Mouse (Mus musculus): Measurements from ENCODE around the gene Elf4. TPM values are rescaled to one million over a fixed set of nuclear protein-coding genes. Genes with fewer than 3 reads are reported as not detected.
"Not testable (repeated sequence)": the region's sequence is repeated elsewhere in the genome, so short reads cannot be mapped to it uniquely, and the experiment has no call there.

The Elf4 gene
- total RNA-seq, 2 experiments from 2014 or later, result 5.8 to 6.5 TPM

DNA sequence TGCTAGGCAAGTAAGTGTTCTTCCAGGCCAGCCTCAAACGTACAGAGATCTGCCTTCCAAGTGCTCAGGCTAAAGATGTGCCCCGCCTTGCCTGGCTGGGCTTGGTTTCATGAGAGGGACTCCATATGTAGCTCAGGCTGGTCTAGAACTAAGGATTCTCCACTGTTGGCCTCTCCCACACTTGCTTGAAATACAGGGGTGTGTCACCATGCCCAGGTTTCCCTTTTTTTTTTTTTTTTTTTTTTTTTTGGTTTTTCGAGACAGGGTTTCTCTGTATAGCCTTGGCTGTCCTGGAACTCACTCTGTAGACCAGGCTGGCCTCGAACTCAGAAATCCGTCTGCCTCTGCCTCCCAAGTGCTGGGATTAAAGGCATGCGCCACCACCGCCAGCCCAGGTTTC is 26.9 kb downstream of the Elf4 start:
- not testable (repeated sequence) for DNase-seq

DNA sequence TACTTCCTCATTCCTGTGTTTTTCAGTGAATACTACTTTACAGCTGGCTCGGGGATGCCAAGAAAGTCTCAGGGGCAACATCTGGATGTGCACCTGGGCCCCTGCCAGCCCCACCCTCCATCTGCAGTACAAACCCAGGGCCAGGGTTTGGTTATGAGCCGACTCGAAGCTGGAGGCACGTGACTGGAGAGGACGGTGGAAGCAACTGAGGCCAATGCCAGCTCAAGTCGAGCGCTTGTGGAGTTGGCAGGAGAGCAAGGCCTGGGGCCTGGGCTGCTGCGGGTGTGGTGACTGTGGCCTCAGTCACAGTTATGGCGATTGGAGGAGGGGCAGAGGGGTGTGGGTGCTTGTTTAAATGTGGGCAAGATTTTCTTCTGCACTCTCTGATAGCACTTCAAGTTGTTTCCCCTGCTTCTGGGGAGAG is 27.4 kb downstream of the Elf4 start:
- DNase-seq, result peak in 1 of 2 experiments; percentile 36

DNA sequence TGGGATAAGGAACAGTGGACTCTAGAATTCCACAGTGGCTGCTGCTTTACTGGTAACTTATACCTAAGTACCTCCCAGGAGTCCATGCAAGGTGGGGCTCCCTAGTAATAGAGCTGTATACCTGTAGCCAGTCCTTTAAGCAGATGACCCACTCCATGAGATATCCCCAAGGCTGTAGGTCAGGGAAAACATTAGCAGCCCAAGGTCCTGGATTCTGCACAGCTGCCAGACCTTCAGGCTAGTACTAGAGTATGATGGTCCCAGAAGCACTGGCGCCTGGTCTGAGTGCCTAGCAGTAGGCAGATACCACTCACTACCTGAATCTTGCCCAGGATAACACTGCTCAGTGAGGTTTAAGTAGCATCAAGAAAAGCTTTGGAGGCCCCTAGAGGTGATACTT is 28.7 kb downstream of the Elf4 start:
- no peak for DNase-seq

DNA sequence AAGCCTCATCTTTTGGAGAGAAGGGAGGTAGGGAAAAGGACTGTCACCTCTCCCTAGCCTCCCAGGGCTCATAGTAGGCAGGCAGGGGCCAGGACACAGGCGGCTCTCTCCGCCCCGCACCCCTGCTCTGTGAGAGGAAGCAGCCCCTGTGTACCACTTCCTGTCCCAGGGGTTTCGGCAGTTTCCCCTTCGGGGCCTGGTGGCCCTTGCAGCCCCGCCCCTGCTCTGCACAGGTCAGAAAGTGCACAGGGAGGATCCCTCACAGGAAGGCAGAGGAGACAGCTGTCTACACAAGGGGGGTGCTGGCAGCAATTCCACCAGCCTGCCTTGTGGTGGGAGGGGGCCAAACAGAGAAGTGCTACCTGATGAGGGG is 29.4 kb downstream of the Elf4 start:
- peak in 1 of 2 experiments; percentile 59 for DNase-seq

DNA sequence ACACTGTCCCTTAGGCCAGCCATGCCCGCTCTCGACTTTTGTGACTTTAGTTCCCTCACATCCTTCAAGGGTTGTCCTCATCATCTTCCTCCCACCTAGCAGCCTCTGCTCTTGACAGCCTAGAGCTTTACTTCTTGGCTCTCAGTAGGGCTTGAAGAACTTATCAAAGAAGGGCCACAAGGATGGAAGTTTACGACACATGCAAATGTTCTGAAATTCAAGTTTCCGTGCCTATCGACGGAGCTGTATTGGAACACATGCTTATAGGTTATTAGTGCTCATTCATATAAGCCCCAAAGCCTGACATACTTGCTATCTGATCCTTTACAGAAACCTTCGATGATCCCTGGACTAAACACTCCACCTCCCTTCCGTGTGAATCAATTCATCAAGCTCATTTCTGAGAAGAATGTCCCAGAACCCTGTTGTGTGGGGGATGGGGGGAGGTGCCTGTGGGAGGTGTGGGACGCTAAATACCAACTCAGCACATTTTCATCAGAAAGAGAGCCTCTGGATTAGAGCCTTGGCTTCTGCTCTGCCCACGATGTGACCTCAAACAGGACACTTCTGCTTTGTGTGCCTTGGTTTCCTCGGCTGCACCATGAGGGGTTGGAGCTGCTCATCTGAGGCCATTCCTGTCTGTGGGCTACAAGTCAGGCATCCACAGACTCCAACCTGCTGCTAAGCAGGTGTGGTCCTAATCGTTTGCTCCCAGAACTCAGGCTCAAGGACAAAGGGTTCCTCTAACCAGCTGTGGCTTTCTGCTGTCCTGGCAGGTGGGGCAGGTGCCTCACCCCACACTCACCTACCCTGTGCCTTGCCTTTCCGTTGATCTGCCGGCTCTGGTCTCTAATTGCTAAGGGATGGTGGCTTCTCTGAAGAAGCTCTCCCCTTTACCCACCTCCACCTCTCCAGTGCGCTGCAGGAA is 30.1 kb downstream of the Elf4 start:
- DNase-seq, result no peak

DNA sequence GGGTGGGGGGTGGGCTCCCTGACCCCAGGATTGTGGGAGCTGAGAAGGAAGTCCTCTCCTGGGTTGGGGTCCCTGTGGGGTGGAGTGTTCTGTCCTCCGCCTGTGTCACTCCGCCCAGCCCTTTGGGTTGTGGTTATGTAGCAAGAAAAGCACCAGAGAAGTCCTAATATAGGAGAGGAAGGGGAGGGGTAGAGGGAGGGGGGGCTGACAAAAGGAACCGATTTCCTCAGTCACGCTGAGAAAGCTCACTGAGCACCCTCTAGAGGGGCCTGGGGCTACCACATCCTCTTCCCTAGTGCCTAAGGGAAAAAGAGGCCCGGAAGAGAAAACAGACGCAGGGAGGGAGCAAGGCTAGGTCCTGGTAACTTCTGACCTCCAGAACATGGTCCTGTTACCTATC is 33.4 kb downstream of the Elf4 start:
- peak; percentile 27 to 38 for DNase-seq

DNA sequence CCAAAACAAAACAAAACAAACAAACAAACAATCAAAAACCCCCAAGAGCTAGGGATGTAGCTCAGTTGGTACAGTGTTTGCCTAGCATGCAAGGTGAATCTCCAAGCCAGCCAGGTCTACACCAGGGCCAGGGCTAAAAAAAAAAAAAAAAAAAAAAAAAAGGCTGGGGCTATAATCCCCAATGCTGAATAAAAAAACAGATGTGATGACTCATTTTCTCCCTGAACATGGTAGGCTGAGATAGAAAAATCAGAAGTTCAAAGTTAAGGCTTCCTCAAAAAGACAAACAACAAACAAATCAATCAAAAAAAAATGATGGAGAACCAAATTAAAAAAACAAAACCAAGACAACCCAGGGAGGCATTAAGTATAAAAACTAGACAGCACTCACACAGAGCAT is 33.8 kb downstream of the Elf4 start:
- no peak for DNase-seq

DNA sequence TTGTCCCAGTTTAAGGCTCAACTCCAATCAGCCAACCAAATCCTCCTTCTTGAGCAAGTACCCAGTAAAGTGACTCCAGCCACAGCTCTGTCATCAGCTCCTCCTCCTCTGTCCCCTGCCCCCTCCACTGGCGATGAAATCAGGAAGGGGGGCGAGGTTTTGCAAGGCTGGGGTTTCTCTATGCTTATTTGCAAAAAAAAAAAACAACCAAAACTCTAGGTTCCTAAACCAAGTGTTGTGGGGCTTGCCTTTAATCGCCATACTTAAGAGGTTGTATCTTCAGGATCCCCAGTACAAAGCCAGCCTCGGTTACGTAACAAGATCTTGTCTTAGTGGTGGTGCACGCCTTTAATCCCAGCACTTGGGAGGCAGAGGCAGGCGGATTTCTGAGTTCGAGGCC is 34.3 kb downstream of the Elf4 start:
- no peak for DNase-seq

DNA sequence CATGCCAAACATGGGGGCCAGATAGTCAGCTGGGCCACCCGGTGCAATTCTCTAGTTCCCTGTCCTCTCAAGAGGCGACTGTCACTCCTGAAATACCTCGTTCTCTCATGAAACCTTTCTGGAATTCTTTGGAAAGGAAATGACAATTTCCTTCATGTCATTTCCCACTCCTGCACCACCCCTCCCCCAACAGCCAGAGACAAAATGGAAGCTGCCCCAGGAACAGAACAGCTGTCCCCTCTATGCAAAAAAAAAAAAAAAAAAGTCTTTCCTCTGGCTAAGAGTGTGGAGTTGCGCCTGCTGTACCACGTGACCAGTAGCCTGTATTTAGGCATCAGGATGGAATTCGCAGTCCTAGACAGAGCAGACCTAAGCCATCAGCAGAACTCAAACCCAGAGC is 34.7 kb downstream of the Elf4 start:
- peak; percentile 49 to 63 for DNase-seq

DNA sequence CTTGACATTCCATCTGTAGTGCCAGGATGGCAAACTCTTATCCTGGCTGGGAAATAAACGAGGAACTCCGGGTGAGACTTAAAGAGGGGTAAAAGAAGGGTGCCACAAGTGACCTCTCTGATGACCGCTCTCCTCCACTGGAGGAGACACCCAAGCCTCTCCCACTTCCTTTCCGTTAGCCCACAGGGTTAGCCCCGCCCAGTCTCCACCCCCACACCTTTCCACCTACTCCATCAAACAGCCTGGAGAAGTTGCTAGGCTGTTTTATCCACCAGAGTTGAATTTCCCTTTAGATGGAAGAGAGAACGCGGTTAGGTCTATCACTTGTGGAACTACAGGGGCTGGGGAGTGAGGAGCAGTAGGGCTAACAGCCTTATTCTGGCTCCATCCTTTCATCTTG is 37.7 kb downstream of the Elf4 start:
- DNase-seq, result peak in 1 of 2 experiments; percentile 40

DNA sequence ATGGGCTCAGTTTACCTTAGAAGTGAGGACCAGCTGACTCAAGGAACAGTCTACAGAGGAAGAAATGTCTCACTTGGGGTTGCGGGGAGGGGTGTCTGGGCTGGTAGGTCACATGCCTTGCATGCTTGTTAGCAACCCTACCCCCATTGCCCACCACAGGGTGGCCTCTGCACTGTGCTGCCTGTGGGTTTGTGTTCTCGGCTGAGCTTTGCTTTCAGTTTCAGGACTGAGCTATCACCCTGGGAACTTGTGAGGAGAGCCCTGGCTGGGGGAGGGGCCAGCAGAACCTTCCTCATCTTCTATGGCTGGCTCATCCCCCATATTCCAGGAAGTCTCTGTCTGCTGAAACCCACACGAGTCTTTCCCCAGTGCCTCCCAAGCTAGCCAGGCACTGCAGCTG is 38.3 kb downstream of the Elf4 start:
- peak; percentile 44 to 73 for DNase-seq

DNA sequence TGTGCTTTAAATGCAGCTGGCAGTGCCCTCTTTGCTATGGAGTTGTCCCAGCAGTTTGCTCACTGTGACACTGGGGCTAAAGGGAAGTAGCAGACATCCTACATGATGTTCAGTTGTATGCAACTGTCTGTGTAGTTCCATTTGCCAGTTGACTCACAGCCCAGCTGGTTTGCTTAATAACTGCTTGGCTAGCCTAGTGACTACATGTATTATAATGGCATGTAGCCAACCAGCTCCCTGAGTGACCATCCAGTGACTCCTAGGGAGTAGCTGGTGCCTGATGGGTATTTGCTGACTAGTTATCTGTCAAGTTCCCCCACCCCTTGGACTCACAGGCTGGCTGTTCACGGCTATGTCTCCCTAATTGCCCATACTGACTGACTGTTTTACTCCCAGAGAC is 39.3 kb downstream of the Elf4 start:
- peak; percentile 30 to 35 for DNase-seq

DNA sequence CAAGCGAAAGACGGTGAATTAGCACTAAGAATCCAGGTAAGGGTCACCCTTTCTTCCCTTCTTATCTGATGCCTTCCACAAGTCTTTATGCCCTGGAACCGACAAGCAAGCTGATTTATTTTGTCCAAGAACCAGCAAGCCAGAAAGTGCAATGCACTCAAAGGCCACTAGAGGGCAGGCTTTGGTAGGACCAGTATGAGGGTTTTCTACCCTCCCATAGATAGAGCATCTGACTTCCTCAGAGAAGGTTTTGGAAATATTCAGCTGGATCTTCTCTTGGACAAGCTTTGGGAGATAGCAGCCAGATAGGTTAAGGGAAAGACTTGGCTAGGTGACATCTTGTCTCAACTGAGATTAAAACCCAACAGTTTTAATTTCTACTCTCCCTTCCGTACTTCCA is 39.9 kb downstream of the Elf4 start:
- DNase-seq, result peak; percentile 67 to 85

DNA sequence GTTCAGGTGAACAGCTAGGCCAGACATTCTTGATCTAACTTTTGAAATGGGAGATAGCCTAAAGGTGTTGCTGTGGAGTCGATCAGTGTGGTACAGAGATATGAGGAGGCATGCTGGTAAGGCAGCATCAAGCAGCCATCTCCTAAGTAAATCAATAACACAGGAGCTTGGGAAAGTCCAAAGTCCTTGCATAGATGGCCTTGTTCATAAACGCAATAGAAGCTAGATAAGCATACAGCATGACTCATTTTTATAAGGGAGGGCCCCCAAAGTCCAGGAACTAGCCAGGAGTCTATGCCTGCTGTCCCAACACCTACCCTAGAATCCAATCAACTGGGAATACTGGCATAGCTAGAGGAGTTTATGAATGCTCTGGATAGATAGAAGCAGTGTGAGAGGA is 44.5 kb downstream of the Elf4 start:
- no peak for DNase-seq

DNA sequence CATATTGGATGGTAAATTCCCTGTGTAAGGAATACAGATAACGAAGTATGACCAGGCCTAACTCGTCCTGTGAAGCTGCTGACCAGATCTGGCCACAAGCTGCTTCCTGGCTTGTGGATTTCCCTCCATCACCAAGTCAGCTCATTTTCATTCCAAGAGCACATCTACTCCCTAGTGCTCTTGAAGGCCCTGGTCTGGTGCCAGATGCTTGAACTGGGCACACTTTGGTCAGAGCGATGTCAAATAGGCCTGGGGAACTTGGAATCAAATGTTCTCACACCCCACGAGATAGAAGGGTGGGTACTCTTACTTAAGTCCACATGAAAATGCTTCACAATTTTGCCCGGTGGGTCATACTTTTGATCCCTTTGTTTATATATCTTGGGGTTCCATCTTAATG is 48.6 kb downstream of the Elf4 start:
- DNase-seq, result no peak

DNA sequence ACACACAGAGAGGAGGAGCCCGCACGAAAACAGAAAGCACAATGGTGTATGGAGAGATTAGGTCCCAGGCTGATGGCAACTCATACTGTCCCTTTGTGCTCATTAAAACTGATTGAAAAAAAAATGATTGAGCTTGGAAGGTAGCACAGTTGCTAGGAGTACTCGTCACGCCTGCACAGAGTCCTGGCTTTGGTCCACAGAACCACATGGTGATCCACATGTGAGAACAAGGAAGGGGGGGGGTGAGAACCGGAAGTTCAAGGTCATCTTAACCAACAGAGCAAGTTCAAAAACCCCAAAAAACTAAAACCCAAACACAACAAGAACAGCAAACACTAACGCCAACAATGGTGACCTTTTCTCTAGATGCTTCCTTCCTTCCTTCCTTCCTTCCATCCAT is 50.3 kb downstream of the Elf4 start:
- no peak for DNase-seq

DNA sequence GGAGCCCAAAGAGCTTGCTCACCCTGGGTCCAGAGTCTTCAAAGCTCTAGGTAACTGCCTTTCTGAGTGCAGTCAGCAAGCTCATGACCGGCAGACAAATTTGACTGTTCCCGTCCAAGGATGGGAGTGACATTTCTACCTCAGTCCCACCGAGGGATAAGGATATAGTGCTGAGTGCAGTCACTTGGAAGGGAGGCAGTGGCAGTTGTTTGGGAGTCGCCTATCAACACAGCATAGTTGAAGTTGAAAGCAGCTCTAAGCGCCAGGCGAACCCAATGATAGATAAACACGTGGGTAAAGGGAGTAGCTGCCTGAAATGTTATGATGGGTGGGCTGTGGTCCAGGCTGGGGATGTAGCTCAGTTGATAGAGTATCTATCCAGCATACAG is 52.5 kb downstream of the Elf4 start:
- no peak for DNase-seq

DNA sequence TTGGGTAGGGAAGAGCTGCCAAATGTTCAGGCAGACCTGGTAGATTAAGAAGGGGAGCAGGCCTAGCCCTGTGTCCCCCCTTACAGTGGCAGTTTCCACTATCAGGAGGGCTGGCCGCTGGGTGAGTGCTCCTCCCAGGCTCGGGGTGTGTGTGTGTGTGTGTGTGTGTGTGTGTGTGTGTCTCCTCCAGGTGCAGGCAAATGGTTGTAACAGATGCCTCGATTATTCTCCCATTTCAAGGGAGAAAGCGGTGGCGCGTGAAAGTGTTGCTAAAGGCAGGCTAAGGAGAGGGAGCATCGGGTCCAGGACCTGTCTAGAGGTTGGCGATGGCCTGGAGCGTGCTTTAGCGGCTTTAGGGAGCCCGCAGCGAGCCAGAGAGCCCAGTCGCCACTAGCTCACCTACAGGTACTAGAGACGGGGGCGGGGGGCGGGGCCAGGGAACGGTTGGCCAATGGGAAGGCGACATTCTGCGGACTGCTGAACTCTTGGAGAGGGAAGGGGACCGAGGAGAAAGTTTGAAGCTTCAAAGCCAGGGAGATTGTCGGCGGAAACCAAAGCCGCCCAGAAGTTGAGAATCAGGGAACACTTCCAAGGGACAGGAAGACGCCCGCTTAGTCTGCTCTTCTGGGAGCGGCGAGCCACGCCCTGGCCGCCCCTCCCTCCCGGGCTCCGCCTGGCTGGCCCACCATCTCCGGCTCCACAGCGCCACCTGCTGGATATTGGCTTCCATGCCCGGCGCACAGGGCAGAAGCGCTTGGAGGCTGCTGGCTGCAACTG is 53.1 kb downstream of the Elf4 start:
- peak; percentile 86 to 93 for DNase-seq

DNA sequence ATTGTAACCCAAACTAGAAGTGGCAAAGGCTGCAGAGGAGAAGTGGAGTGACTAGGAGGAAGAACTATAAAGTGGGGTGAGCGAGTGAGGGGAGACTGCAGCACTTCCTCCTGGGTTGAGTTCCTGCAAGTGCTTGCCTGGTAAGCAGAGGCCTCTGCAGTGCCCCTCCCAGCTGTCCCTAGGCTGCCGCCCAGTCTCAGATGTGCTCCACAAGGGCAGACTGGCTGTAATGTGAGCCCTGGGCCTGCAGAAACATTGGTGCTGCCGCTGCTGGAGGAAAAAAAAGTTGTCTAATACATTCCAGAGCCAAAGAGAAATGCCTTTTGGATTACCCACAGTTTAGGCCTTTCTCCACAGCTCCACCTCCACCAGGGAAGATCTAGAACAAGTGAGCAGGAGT is 57.8 kb downstream of the Elf4 start:
- DNase-seq, result peak in 1 of 2 experiments; percentile 29

DNA sequence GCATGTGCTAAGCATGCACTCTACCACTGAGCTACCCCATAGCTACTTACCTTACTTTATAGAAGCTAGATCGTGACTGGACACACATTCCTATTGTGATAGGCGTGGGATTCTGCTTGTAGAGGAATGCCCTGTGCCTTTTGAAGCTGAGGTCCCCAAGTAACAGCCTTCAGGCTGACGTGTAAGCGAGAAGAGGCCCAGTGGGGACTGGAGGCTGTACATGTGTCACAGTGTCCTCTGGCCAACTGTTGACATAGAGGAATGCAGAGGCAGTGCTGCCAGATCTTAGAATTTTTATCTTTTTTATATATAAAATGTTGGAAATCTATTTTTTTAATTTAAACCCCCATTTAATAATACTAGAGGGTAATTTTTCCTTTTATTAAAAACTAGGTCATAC is 62.9 kb downstream of the Elf4 start:
- DNase-seq, result no peak

DNA sequence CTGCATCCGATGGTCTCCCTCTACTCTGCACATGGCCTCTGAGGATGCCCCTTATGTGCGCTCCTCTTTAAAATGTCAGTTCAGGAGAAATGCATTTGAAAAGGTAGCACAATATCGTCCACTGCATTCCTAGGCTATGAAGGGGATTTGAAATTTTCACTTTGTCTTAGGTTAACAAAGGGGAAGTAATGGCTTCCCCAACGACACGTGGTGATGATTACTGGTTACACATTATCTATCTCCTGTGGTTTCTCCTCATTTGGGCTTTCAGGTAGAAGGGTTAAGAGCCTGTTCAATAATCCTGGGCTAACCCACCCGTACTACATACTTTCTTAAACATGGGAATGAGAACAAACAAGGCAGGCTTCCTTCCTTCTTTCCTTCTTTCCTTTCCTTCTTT is 73.6 kb downstream of the Elf4 start:
- no peak for DNase-seq

DNA sequence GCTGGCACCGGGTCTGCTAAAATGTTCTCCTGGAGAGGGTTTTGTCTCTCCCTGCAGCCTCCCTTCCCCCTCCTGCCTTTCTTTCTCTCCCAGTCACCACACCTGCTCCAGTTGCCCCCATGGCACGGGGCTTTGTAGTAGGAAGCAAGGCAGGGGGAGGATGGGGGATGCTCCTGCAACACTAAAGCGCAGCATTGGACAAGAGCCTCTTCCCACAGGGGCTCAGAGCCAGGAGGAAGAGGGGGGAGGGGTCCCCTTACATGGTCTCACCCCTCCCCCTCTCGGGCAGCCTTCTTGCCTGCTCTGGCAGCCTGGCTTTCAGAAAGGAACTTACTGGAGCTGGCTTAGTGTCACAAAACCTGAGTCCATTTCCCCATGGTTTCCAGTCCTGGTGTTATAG is 77.0 kb downstream of the Elf4 start:
- DNase-seq, result no peak

DNA sequence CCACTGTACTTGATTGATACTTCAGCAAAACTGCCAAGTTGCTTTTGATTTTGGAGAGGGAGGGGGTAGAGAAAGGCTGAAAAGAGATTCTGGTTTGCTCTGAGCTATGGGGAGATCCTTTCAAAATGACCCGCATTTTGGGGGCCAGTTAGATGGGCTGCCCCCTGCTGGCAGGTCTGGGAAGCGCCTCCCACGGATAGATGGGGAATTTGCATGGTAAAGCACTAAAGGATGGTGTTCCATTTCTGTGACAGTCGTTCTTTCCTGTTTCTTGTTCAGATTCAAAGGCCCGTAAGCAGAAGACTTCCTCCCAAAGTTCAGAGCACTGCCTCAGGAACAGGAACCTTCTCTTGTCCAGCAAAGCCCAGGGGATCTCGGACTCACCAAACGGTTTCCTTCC is 79.3 kb downstream of the Elf4 start:
- DNase-seq, result peak; percentile 25 to 79

DNA sequence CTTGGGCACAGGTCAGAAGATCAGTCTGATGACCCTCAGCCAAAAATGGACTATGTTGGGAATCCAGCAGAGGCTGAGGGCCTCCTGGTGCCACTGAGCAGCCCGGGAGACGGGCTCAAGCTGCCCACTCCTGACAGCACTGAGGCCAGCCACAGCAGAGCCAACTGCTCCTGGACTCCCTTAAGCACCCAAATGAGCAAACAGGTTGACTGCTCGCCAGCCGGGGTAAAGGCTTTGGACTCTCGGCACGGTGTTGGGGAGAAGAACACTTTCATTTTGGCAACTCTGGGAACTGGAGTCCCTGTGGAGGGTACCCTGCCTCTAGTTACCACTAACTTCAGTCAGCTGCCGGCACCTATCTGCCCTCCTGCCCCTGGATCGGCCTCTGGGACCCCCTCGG is 95.1 kb downstream of the Elf4 start:
- DNase-seq, result no peak

Measured in heart, adult 18-20 months (tissue).